Mouse (Mus musculus): ENCODE results near the gene Hdac7. TPM values are rescaled to one million over a fixed set of nuclear protein-coding genes. Genes with fewer than 3 reads are reported as not detected.

Gene Hdac7
- polyA plus RNA-seq, 1 experiment from 2014 or later: 25.4 TPM

DNA sequence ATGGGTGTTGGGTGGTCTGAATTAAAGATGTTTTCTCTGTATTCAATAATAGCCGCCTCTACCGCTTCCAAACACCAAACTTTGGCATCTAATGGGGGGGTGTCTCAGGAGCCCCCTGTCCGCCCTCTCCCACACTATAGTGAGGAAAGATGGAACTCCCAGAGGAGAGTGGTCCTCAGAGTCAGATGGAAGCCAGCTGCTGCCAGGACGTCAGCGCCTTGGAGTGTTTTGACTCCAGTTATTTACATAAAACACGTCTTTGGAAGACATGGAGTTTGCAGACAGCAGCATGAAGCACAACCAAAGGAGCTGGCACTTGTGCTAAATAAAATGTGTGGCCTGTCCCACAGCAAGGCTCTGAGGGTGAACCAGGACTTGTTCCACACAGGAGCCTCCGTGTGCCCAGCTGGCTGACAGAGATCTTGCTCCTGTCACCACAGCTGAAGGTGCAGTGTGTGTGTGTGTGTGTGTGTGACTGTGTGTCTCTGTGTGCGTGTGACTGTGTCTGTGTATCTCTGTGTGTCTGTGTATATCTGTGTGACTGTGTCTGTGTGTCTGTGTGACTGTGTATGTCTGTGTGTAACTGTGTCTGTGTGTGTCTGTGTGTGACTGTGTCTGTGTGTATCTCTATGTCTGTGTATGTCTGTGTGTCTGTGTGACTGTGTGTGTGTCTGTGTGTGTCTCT, 20.2 kb upstream of the Hdac7 start:
- Histone ChIP-seq H3K9ac (ENCODE audit: low read length) (no peak overlapping the region), H3K4me2 (ENCODE audit: low read depth, severe bottlenecking) (no peak overlapping the region), H3K4me1 (ENCODE audit: control insufficient read depth, insufficient read depth, low read length) (no peaks in the 10 kb centered on the region), H3K27ac (replicated peaks; ENCODE audit: low read depth, low read length) (no peak overlapping the region), H3K9me3 (ENCODE audit: control insufficient read depth, low read length) (no peaks in the 10 kb centered on the region), H3K4me3 (ENCODE audit: low read depth, low read length) (no peak overlapping the region), H3K36me3 (ENCODE audit: control insufficient read depth, insufficient read depth, low read length) (no peaks in the 10 kb centered on the region), H3K27me3 (ENCODE audit: control insufficient read depth, insufficient read depth, low read length) (no peaks in the 10 kb centered on the region)
- 79% methylated on average over 8 of the region's 8 CpGs for WGBS
- ATAC-seq (ENCODE audit: insufficient number of reproducible peaks, low FRiP score, low TSS enrichment, low read depth): no peak
- no peak for DNase-seq (ENCODE audit: low spot score)

- 77% methylated on average over 18 of the region's 18 CpGs for WGBS
- no peaks in the 10 kb centered on the region for H3K4me1 ChIP-seq (ENCODE audit: control insufficient read depth, insufficient read depth, low read length)
- ATAC-seq (ENCODE audit: insufficient number of reproducible peaks, low FRiP score, low TSS enrichment, low read depth): no peak
- H3K9ac ChIP-seq (ENCODE audit: low read length): no peak overlapping the region
- no peaks in the 10 kb centered on the region for H3K36me3 ChIP-seq (ENCODE audit: control insufficient read depth, insufficient read depth, low read length)
- no peak overlapping the region for H3K4me3 ChIP-seq (ENCODE audit: low read depth, low read length)
- no peaks in the 10 kb centered on the region for H3K27me3 ChIP-seq (ENCODE audit: control insufficient read depth, insufficient read depth, low read length)
- H3K9me3 ChIP-seq (ENCODE audit: control insufficient read depth, low read length): no peaks in the 10 kb centered on the region
- no peak overlapping the region for H3K4me2 ChIP-seq (ENCODE audit: low read depth, severe bottlenecking)
- no peak for DNase-seq (ENCODE audit: low spot score)
- no peak overlapping the region for H3K27ac ChIP-seq (replicated peaks; ENCODE audit: low read depth, low read length)
Measured at GRCm38 (mm10) chr15:97863494-97863881, 19.2 kb upstream of the Hdac7 start.

DNA sequence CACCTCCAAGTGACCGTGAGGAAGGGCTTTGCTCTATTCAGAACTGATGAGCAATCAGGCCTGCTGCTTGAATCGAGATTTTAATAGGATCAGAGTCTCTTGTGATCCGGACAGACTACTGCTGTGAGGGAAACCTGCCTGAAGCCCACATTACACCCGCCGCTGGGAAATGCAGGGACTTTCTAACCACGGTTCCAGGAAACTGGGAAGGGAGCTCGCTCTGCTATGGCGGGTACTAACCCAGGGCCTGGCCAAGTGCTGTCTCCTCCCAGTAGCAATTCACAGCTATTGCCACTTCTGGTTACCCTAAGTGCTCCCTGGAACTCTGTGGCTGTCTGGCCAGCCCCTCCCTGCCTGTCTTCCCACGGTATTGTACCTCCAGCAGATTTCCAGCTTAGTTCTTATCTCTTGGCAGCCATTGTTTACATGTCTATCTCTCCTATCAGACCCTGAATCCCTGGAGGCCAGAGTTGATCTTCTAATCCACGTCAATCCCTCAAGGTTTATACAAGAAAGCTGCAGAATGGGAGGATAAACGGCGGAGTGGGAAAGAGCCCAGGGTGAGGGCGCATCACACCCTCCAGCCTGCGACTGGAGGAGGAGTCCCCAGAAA, 18.7 kb upstream of the Hdac7 start:
- no peak overlapping the region for H3K27ac ChIP-seq (replicated peaks; ENCODE audit: low read depth, low read length)
- no peaks in the 10 kb centered on the region for H3K36me3 ChIP-seq (ENCODE audit: control insufficient read depth, insufficient read depth, low read length)
- ATAC-seq (ENCODE audit: insufficient number of reproducible peaks, low FRiP score, low TSS enrichment, low read depth) (no peak), DNase-seq (ENCODE audit: low spot score) (no peak)
- H3K27me3 ChIP-seq (ENCODE audit: control insufficient read depth, insufficient read depth, low read length): no peaks in the 10 kb centered on the region
- 52% methylated on average over 14 of the region's 14 CpGs for WGBS
- no peaks in the 10 kb centered on the region for H3K4me1 ChIP-seq (ENCODE audit: control insufficient read depth, insufficient read depth, low read length)
- no peak overlapping the region for H3K4me3 ChIP-seq (ENCODE audit: low read depth, low read length)
- no peak overlapping the region for H3K4me2 ChIP-seq (ENCODE audit: low read depth, severe bottlenecking)
- no peaks in the 10 kb centered on the region for H3K9me3 ChIP-seq (ENCODE audit: control insufficient read depth, low read length)
- H3K9ac ChIP-seq (ENCODE audit: low read length): no peak overlapping the region

DNA sequence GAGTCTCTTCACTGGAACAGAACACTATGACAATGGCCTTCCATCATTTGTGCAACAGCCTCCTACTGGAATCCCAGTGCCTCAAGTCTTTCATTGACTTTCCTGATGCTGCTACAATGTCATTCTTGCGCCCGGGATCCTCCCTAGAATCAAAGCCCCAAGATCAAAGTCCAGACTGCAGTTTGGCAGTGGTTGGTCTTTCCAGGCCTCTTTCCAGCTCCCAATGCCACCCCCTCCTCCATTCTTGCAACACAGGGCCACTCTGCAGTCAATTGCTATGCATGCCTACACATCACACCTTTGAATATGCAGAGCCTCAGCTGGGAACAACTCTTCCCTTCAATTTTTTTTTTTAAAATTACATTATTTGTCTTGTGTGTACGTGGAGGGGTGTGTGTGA, 16.1 kb upstream of the Hdac7 start:
- Histone ChIP-seq H3K9ac (ENCODE audit: low read length) (no peak overlapping the region), H3K36me3 (ENCODE audit: control insufficient read depth, insufficient read depth, low read length) (no peaks in the 10 kb centered on the region), H3K4me3 (ENCODE audit: low read depth, low read length) (no peak overlapping the region), H3K4me2 (ENCODE audit: low read depth, severe bottlenecking) (no peak overlapping the region), H3K27ac (replicated peaks; ENCODE audit: low read depth, low read length) (no peak overlapping the region), H3K9me3 (ENCODE audit: control insufficient read depth, low read length) (no peaks in the 10 kb centered on the region), H3K4me1 (ENCODE audit: control insufficient read depth, insufficient read depth, low read length) (no peaks in the 10 kb centered on the region), H3K27me3 (ENCODE audit: control insufficient read depth, insufficient read depth, low read length) (no peaks in the 10 kb centered on the region)
- no peak for DNase-seq (ENCODE audit: low spot score)
- ATAC-seq (ENCODE audit: insufficient number of reproducible peaks, low FRiP score, low TSS enrichment, low read depth): no peak
- 72% methylated on average over 3 of the region's 3 CpGs for WGBS

GRCm38 (mm10) chr15:97858431-97858830, 14.1 kb upstream of the Hdac7 start:
- no peak overlapping the region for H3K4me2 ChIP-seq (ENCODE audit: low read depth, severe bottlenecking)
- H3K9me3 ChIP-seq (ENCODE audit: control insufficient read depth, low read length): no peaks in the 10 kb centered on the region
- 86% methylated on average over 4 of the region's 4 CpGs for WGBS
- H3K9ac ChIP-seq (ENCODE audit: low read length): no peak overlapping the region
- no peak overlapping the region for H3K27ac ChIP-seq (replicated peaks; ENCODE audit: low read depth, low read length)
- no peak for DNase-seq (ENCODE audit: low spot score)
- no peak for ATAC-seq (ENCODE audit: insufficient number of reproducible peaks, low FRiP score, low TSS enrichment, low read depth)
- no peaks in the 10 kb centered on the region for H3K27me3 ChIP-seq (ENCODE audit: control insufficient read depth, insufficient read depth, low read length)
- H3K4me3 ChIP-seq (ENCODE audit: low read depth, low read length): no peak overlapping the region
- no peaks in the 10 kb centered on the region for H3K4me1 ChIP-seq (ENCODE audit: control insufficient read depth, insufficient read depth, low read length)
- H3K36me3 ChIP-seq (ENCODE audit: control insufficient read depth, insufficient read depth, low read length): no peaks in the 10 kb centered on the region

GRCm38 (mm10) chr15:97854551-97854950, 10.2 kb upstream of the Hdac7 start:
- Histone ChIP-seq H3K9ac (ENCODE audit: low read length) (no peak overlapping the region), H3K27me3 (ENCODE audit: control insufficient read depth, insufficient read depth, low read length) (no peaks in the 10 kb centered on the region), H3K9me3 (ENCODE audit: control insufficient read depth, low read length) (no peaks in the 10 kb centered on the region), H3K36me3 (ENCODE audit: control insufficient read depth, insufficient read depth, low read length) (no peaks in the 10 kb centered on the region), H3K4me2 (ENCODE audit: low read depth, severe bottlenecking) (no peak overlapping the region), H3K4me1 (ENCODE audit: control insufficient read depth, insufficient read depth, low read length) (no peaks in the 10 kb centered on the region), H3K27ac (replicated peaks; ENCODE audit: low read depth, low read length) (no peak overlapping the region), H3K4me3 (ENCODE audit: low read depth, low read length) (no peak overlapping the region)
- DNase-seq (ENCODE audit: low spot score): no peak
- ATAC-seq (ENCODE audit: insufficient number of reproducible peaks, low FRiP score, low TSS enrichment, low read depth): no peak
- WGBS: 68% methylated on average over 6 of the region's 6 CpGs

DNA sequence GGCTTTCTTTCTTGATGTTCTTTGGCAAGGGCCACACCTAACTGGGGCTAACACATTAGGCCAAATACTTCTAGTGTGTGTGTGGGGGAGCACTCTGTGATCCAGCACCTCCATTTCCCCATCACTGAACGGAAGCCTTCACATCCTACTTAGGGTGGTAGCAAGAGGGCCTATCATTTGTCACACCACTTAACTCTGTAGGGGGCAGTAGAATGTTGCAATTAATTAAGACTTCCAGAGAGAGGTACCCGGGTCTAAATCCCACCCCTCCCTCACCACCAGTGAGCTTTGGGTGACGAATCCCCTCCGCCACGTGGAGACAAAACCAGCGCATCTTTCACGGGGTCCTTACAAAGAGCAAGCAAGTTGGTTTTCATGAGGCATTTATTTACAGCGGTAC, 9.8 kb upstream of the Hdac7 start:
- H3K36me3 ChIP-seq (ENCODE audit: control insufficient read depth, insufficient read depth, low read length): no peaks in the 10 kb centered on the region
- WGBS: 53% methylated on average over 8 of the region's 8 CpGs
- H3K4me1 ChIP-seq (ENCODE audit: control insufficient read depth, insufficient read depth, low read length): no peaks in the 10 kb centered on the region
- no peak overlapping the region for H3K4me3 ChIP-seq (ENCODE audit: low read depth, low read length)
- H3K27me3 ChIP-seq (ENCODE audit: control insufficient read depth, insufficient read depth, low read length): no peaks in the 10 kb centered on the region
- no peak overlapping the region for H3K27ac ChIP-seq (replicated peaks; ENCODE audit: low read depth, low read length)
- no peak overlapping the region for H3K4me2 ChIP-seq (ENCODE audit: low read depth, severe bottlenecking)
- DNase-seq (ENCODE audit: low spot score): no peak
- no peak for ATAC-seq (ENCODE audit: insufficient number of reproducible peaks, low FRiP score, low TSS enrichment, low read depth)
- no peaks in the 10 kb centered on the region for H3K9me3 ChIP-seq (ENCODE audit: control insufficient read depth, low read length)
- H3K9ac ChIP-seq (ENCODE audit: low read length): no peak overlapping the region

DNA sequence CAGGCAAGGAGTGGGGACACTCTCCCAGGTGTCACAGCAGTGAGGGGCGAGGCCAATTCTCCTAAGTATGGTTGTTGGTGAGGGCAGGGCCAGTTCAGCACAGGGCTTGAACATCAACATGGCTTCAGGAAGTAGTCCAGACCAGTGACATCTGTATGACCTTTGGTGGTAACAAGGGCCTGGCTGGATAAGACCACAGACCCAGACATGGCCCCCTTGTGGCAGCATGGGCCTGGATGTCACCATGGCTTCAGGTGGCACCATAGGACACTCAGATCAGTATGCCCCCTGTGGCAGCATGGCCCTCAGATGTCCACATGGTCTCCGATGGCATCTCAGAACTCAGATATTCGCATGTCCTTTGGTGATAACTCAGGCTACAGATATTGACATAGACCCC, 8.0 kb upstream of the Hdac7 start:
- H3K27ac ChIP-seq (replicated peaks; ENCODE audit: low read depth, low read length): no peak overlapping the region
- no peaks in the 10 kb centered on the region for H3K36me3 ChIP-seq (ENCODE audit: control insufficient read depth, insufficient read depth, low read length)
- ATAC-seq (ENCODE audit: insufficient number of reproducible peaks, low FRiP score, low TSS enrichment, low read depth) (peak; percentile 28; the same call in 1 of the 2 replicates), DNase-seq (ENCODE audit: low spot score) (no peak)
- H3K9me3 ChIP-seq (ENCODE audit: control insufficient read depth, low read length): no peaks in the 10 kb centered on the region
- no peaks in the 10 kb centered on the region for H3K4me1 ChIP-seq (ENCODE audit: control insufficient read depth, insufficient read depth, low read length)
- no peak overlapping the region for H3K9ac ChIP-seq (ENCODE audit: low read length)
- no peak overlapping the region for H3K4me3 ChIP-seq (ENCODE audit: low read depth, low read length)
- WGBS: 84% methylated on average over 3 of the region's 3 CpGs
- H3K4me2 ChIP-seq (ENCODE audit: low read depth, severe bottlenecking): no peak overlapping the region
- H3K27me3 ChIP-seq (ENCODE audit: control insufficient read depth, insufficient read depth, low read length): no peaks in the 10 kb centered on the region

GRCm38 (mm10) chr15:97851011-97851410, 6.7 kb upstream of the Hdac7 start:
- Histone ChIP-seq H3K36me3 (ENCODE audit: control insufficient read depth, insufficient read depth, low read length) (no peaks in the 10 kb centered on the region), H3K9ac (ENCODE audit: low read length) (no peak overlapping the region), H3K27ac (replicated peaks; ENCODE audit: low read depth, low read length) (no peak overlapping the region), H3K4me1 (ENCODE audit: control insufficient read depth, insufficient read depth, low read length) (no peaks in the 10 kb centered on the region), H3K9me3 (ENCODE audit: control insufficient read depth, low read length) (no peaks in the 10 kb centered on the region), H3K4me2 (ENCODE audit: low read depth, severe bottlenecking) (no peak overlapping the region), H3K4me3 (ENCODE audit: low read depth, low read length) (no peak overlapping the region), H3K27me3 (ENCODE audit: control insufficient read depth, insufficient read depth, low read length) (no peaks in the 10 kb centered on the region)
- DNase-seq (ENCODE audit: low spot score) (no peak), ATAC-seq (ENCODE audit: insufficient number of reproducible peaks, low FRiP score, low TSS enrichment, low read depth) (no peak)
- 82% methylated on average over 5 of the region's 5 CpGs for WGBS

All from limb, embryonic 11.5 days (tissue).